Mouse (Mus musculus) cerebellum, adult 2 months (tissue): ENCODE measurements at regions not wholly inside any gene's neighbourhood (a gene's known extent, or its start where the extent isn't known, plus 50 kb on each side); places are given as distances from the start of the nearest gene placed in this dataset.

ENCODE experiments used
- CTCF ChIP-seq: fragments of 200-500 bp; IDR thresholded peaks from 2 replicates; pipeline ENCODE4 v1.5.1; 2011; ENCODE audit warnings: low read depth, mild to moderate bottlenecking, control low read depth, low read length, moderate library complexity, borderline replicate concordance; ENCODE audit not compliant: insufficient read depth
- POLR2A ChIP-seq: fragments of 200-500 bp; IDR thresholded peaks from 2 replicates; pipeline ENCODE4 v1.6.1; 2011; ENCODE audit warnings: low read length, control low read depth, borderline replicate concordance; ENCODE audit not compliant: insufficient read depth

- TF ChIP-seq CTCF, result no peak
- no peak for TF ChIP-seq POLR2A
Observed at GRCm38 (mm10) chr17:15152477-15152876, 111.1 kb upstream of the Gm3448 start.
